Mouse (Mus musculus) ES-E14 (cell line): Measurements from ENCODE around the gene Agmat. TPM values are rescaled to one million over a fixed set of nuclear protein-coding genes. Genes with fewer than 3 reads are reported as not detected.

ENCODE experiments used
- DNase-seq: peaks from one replicate; pipeline ENCODE4 v3.0.0-alpha.2; 2013; ENCODE audit warnings: low read depth, low spot score
- H3K27ac ChIP-seq: 2 replicates; pipeline ENCODE4 v1.5.1; 2012; ENCODE audit warnings: low read depth, mild to moderate bottlenecking, low read length, moderate library complexity, mixed read lengths; ENCODE audit not compliant: poor library complexity, insufficient read depth, severe bottlenecking
- H3K36me3 ChIP-seq: 2 replicates; pipeline ENCODE4 v1.6.1; 2012; ENCODE audit warnings: mild to moderate bottlenecking, low read length, moderate library complexity, mixed read lengths; ENCODE audit not compliant: control insufficient read depth, poor library complexity, insufficient read depth, severe bottlenecking
- H3K4me1 ChIP-seq, 2 experiments: fragments of 150-350 bp in 1 of 2; sonication (generic) in 1 of 2; 2 replicates each; pipeline ENCODE4 v1.6.1; 2012; ENCODE audit warnings: low read length in 2 of 2, mild to moderate bottlenecking in 1 of 2, mixed read lengths in 1 of 2; ENCODE audit not compliant: control insufficient read depth in 2 of 2, insufficient read depth in 2 of 2, poor library complexity in 1 of 2
- H3K4me3 ChIP-seq, 2 experiments: fragments of 150-350 bp in 1 of 2; sonication (generic) in 1 of 2; 2 replicates each; pipeline ENCODE4 v1.5.1; 2012; ENCODE audit warnings: low read length in 2 of 2, low read depth in 1 of 2, mild to moderate bottlenecking in 1 of 2, mixed read lengths in 1 of 2; ENCODE audit not compliant: insufficient read depth in 1 of 2, poor library complexity in 1 of 2, severe bottlenecking in 1 of 2
- H3K9ac ChIP-seq: 2 replicates; pipeline ENCODE4 v1.6.1; 2012; ENCODE audit warnings: low read depth, mild to moderate bottlenecking, low read length, mixed read lengths; ENCODE audit not compliant: poor library complexity, insufficient read depth, severe bottlenecking
- H3K9me3 ChIP-seq: fragments of 150-350 bp; sonication (generic); 2 replicates; pipeline ENCODE4 v1.6.1; 2012; ENCODE audit warnings: low read depth, mild to moderate bottlenecking, low read length; ENCODE audit not compliant: control insufficient read depth, insufficient read depth
- CHD2 ChIP-seq: IDR thresholded peaks from 2 replicates; pipeline ENCODE4 v1.6.1; 2014; ENCODE audit warnings: mild to moderate bottlenecking, low read depth, low read length, inconsistent platforms
- HCFC1 ChIP-seq: IDR thresholded peaks from 2 replicates; pipeline ENCODE4 v1.6.1; 2012; ENCODE audit warnings: low read length, inconsistent platforms, borderline replicate concordance; ENCODE audit not compliant: insufficient read depth
- MAFK ChIP-seq: IDR thresholded peaks from 2 replicates; pipeline ENCODE4 v1.6.1; 2014; ENCODE audit warnings: mild to moderate bottlenecking, low read depth, low read length, inconsistent platforms; ENCODE audit not compliant: insufficient read depth
- ZC3H11A ChIP-seq: IDR thresholded peaks from 2 replicates; pipeline ENCODE4 v1.6.1; 2012; ENCODE audit warnings: low read depth, mild to moderate bottlenecking, inconsistent platforms, low read length, borderline replicate concordance
- ZNF384 ChIP-seq: IDR thresholded peaks from 2 replicates; pipeline ENCODE4 v1.6.1; 2012; ENCODE audit warnings: low read depth, low read length, inconsistent platforms
- in situ Hi-C, 2 experiments: fragments of 600-800 bp; cut with MboI; formaldehyde crosslinking; loops; one replicate each; pipeline ENCODE4 v1.15.1; 2025; ENCODE audit warnings: low sequenced_read_pairs in 2 of 2, inconsistent platforms in 1 of 2; ENCODE audit not compliant: unreplicated experiment in 2 of 2
- total RNA-seq: library from RNA; depleted of rRNA; stranded (reverse); fragments of 300-350 nt; gene quantifications from 2 replicates; pipeline ENCODE4 v1.2.3, GENCODE M21; 2012

Gene Agmat
- total RNA-seq, 1 experiment: 0.62 TPM

GRCm38 (mm10) chr4:141731766-141732165, 14.7 kb upstream of the Agmat start:
- Histone ChIP-seq H3K27ac (no peak overlapping the region), H3K9me3 (no peaks in the 10 kb centered on the region), H3K4me3 (no peak overlapping the region), H3K4me1 (peaks cover 0 to 6% of the 10 kb centered on the region in 2 experiments; a peak in 1 of 4 replicates), H3K9ac (no peak overlapping the region), H3K36me3 (no peaks in the 10 kb centered on the region)
- no peak for TF ChIP-seq HCFC1
- TF ChIP-seq CHD2: no peak
- no peak for TF ChIP-seq ZC3H11A
- no peak for TF ChIP-seq MAFK
- TF ChIP-seq ZNF384: no peak
- no peak for DNase-seq
- in situ Hi-C loops: no loop called here

GRCm38 (mm10) chr4:141734446-141735205, 11.8 kb upstream of the Agmat start:
- in situ Hi-C loops: no loop called here
- TF ChIP-seq ZC3H11A (no peak), HCFC1 (no peak), CHD2 (no peak), MAFK (no peak), ZNF384 (no peak)

GRCm38 (mm10) chr4:141735206-141735560, 11.3 kb upstream of the Agmat start:
- no peak overlapping the region for H3K27ac ChIP-seq
- no peak for TF ChIP-seq HCFC1
- no peak for TF ChIP-seq CHD2
- TF ChIP-seq MAFK: no peak
- no peak for TF ChIP-seq ZNF384
- TF ChIP-seq ZC3H11A: no peak
- no peaks in the 10 kb centered on the region for H3K9me3 ChIP-seq
- peak overlapping the region; percentile 24 to 27; a peak in 2 of 4 replicates for H3K4me3 ChIP-seq
- H3K9ac ChIP-seq: peak overlapping the region; percentile 34; the same call in 1 of the 2 replicates
- DNase-seq: no peak
- H3K4me1 ChIP-seq: peaks cover 0 to 6% of the 10 kb centered on the region in 2 experiments; a peak in 1 of 4 replicates
- no peaks in the 10 kb centered on the region for H3K36me3 ChIP-seq
- in situ Hi-C loops: no loop called here

More at GRCm38 (mm10) chr4:141734446-141735205, 11.8 kb upstream of the Agmat start:
- peak overlapping the region; percentile 68 for H3K9ac ChIP-seq
- peak overlapping the region; percentile 41 to 55 for H3K4me3 ChIP-seq
- H3K36me3 ChIP-seq: no peaks in the 10 kb centered on the region
- H3K27ac ChIP-seq: no peak overlapping the region
- DNase-seq: peak; percentile 94
- peaks cover 0 to 6% of the 10 kb centered on the region in 2 experiments; a peak in 1 of 4 replicates for H3K4me1 ChIP-seq
- no peaks in the 10 kb centered on the region for H3K9me3 ChIP-seq

- TF ChIP-seq ZC3H11A (no peak), MAFK (no peak), ZNF384 (no peak), CHD2 (no peak), HCFC1 (no peak)
These were observed 9.6 kb upstream of the Agmat start for GRCm38 (mm10) chr4:141736856-141737255.

GRCm38 (mm10) chr4:141738015-141738414, 8.5 kb upstream of the Agmat start:
- Histone ChIP-seq H3K9me3 (no peaks in the 10 kb centered on the region), H3K36me3 (no peaks in the 10 kb centered on the region), H3K4me1 (peaks cover 0 to 6% of the 10 kb centered on the region in 2 experiments; a peak in 1 of 4 replicates), H3K27ac (no peak overlapping the region), H3K9ac (no peak overlapping the region), H3K4me3 (no peak overlapping the region)
- no peak for DNase-seq
- no peak for TF ChIP-seq CHD2
- TF ChIP-seq ZNF384: no peak
- no peak for TF ChIP-seq ZC3H11A
- no peak for TF ChIP-seq HCFC1
- no peak for TF ChIP-seq MAFK
- in situ Hi-C loops: no loop called here

More at GRCm38 (mm10) chr4:141736856-141737255, 9.6 kb upstream of the Agmat start:
- in situ Hi-C loops: no loop called here
- DNase-seq: no peak
- Histone ChIP-seq H3K4me3 (no peak overlapping the region), H3K36me3 (no peaks in the 10 kb centered on the region), H3K9me3 (no peaks in the 10 kb centered on the region), H3K4me1 (peaks cover 0 to 5% of the 10 kb centered on the region in 2 experiments; a peak in 1 of 4 replicates), H3K9ac (no peak overlapping the region), H3K27ac (no peak overlapping the region)
